Mouse (Mus musculus) olfactory bulb, adult 2 months (tissue): ENCODE data around the gene Kcnmb4. TPM values are rescaled to one million over a fixed set of nuclear protein-coding genes. Genes with fewer than 3 reads are reported as not detected.

Experiments
- H3K27ac ChIP-seq: fragments of 200-500 bp; 2 replicates; pipeline ENCODE4 v1.5.1; 2012; ENCODE audit warnings: low read depth, low read length; ENCODE audit not compliant: insufficient read depth
- H3K4me1 ChIP-seq: fragments of 200-500 bp; 2 replicates; pipeline ENCODE4 v1.6.1; 2012; ENCODE audit warnings: low read length; ENCODE audit not compliant: control insufficient read depth, insufficient read depth
- H3K4me3 ChIP-seq: fragments of 200-500 bp; 2 replicates; pipeline ENCODE4 v1.5.1; 2012; ENCODE audit warnings: mild to moderate bottlenecking, low read depth, low read length, moderate library complexity; ENCODE audit not compliant: insufficient read depth
- CTCF ChIP-seq: fragments of 200-500 bp; IDR thresholded peaks from 2 replicates; pipeline ENCODE4 v1.5.1; 2012; ENCODE audit warnings: low read depth, mild to moderate bottlenecking, low read length, moderate library complexity; ENCODE audit not compliant: insufficient read depth
- POLR2A ChIP-seq: fragments of 200-500 bp; IDR thresholded peaks from 2 replicates; pipeline ENCODE4 v1.6.1; 2012; ENCODE audit warnings: mild to moderate bottlenecking, low read depth, low read length, moderate library complexity; ENCODE audit not compliant: insufficient read depth
- WGBS: fragments of 180-500 bp; shearing (Covaris S2); methylation state at CpG from one replicate; pipeline ENCODE4 v1.1.7; 2018; 5-methylcytosine and 5-hydroxymethylcytosine counted together
- polyA plus RNA-seq: library from polyadenylated mRNA; stranded (reverse); fragments of >200 nt; gene quantifications from 2 replicates; pipeline ENCODE4 v1.2.4, GENCODE M21; 2012; ENCODE audit warnings: low replicate concordance; ENCODE audit not compliant: missing spikeins, insufficient read depth, insufficient read length

Kcnmb4 gene
- polyA plus RNA-seq, 1 experiment = not detected

DNA sequence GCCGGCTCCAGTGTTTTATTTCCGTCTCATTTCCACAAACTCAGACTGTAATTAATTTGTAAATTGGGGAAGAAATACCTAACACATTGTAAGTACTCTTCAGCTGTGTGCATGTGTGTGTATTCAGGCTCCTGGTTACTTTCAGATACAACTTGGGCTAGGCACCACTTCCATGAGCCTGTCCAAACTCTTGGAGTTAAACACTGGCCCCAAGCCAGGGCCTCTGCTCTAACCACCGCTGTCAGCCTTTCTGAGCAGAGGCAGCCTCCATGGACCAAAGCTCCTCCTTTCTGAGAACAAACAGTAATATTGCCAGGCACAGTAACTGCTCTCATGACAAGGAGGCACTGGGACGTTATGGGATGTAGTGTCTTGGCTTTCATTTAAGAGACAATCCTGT is 96.8 kb downstream of the Kcnmb4 start:
- H3K4me1 ChIP-seq = peaks cover 7% of the 10 kb centered on the region
- TF ChIP-seq CTCF (no peak), POLR2A (no peak)
- H3K27ac ChIP-seq = peak overlapping the region; percentile 36; the same call in 1 of the 2 replicates
- no peak overlapping the region for H3K4me3 ChIP-seq
- 12% methylated on average over 4 of the region's 4 CpGs for WGBS

DNA sequence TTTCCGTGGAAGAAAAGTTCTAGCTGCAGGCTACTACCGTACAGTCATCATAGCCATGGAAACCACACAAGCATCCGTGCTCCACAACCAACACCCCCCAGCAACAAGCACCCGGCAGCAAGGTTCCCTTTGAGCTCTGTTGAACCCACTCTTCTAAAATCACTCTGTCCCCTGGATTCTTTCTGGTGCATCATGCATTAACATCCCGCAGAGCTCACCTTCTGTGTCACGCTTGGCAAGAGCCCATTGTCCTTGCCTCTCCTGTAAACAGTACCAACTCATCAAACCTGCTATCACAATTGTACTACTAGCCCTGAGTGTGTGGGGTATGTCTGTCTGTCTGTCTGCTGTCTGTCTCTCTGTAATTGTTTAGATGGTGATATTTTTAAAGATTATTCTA is 99.6 kb downstream of the Kcnmb4 start:
- 78% methylated on average over 6 of the region's 6 CpGs for WGBS
- TF ChIP-seq CTCF (no peak), POLR2A (no peak)
- no peak overlapping the region for H3K4me3 ChIP-seq
- H3K4me1 ChIP-seq = peaks cover 2% of the 10 kb centered on the region
- H3K27ac ChIP-seq = no peak overlapping the region

DNA sequence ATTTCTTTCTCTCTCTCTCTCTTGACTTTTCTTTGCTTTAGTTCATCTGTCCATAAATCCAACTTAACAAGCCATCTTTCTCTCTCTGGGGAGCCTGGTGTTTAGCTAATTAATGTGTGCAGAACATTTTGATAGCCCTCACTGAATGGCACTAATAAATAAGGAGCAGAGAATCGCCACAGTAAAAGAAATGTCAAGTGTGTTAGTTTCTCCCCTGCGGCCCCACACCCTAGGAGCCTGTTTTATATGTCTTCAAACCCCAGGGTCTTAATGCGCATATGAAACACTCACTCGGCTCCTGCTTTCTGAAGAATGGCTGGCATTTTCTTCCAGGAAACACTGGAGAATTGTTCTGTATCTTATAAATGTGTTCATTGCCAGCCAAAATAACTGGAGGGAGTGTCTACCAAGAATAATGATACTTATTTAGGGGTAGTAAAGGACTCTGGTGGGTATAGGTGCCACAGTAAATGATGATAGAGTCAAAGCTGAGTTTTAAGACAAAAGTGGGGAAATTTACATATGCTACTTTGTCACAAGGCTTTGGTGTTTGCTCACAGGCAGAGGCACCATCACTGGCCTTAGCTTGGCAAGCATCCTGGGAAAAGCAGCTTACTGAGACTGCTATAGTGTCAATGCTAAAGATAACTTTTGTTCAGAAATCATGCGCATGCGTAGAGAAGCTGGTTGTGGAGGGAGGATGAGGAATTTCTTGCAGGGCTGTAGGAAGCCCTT is 102.5 kb downstream of the Kcnmb4 start:
- TF ChIP-seq POLR2A (no peak), CTCF (no peak)
- Histone ChIP-seq H3K4me3 (no peak overlapping the region), H3K4me1 (no peaks in the 10 kb centered on the region), H3K27ac (peak overlapping the region; percentile 51; the same call in 1 of the 2 replicates)
- WGBS = 36% methylated on average over 6 of the region's 6 CpGs

Other genes starting within 250 kb of the Kcnmb4 start
- not detected in 2 replicates for gene Ptprb, start 198.4 kb downstream of the Kcnmb4 start, polyA plus RNA-seq
- not detected in 2 replicates for gene Cnot2, start 107.6 kb upstream of the Kcnmb4 start, polyA plus RNA-seq